Mouse (Mus musculus): ENCODE measurements around the gene Rnf167. TPM values are rescaled to one million over a fixed set of nuclear protein-coding genes. Genes with fewer than 3 reads are reported as not detected.
A peak's percentile ranks its signal among the peaks of the same experiment; 100 is the strongest.

The Rnf167 gene
- polyA plus RNA-seq, 1 experiment = 9.0 TPM

GRCm38 (mm10) chr11:70607611-70608010, 39.4 kb upstream of the Rnf167 start:
- Histone ChIP-seq H3ac (ENCODE audit: control insufficient read depth, insufficient read length, low read depth) (no peak overlapping the region), H3K4me3 (ENCODE audit: insufficient read depth, poor library complexity, severe bottlenecking) (no peak overlapping the region), H3K79me3 (ENCODE audit: low read depth) (no peaks in the 10 kb centered on the region), H3K27me3 (ENCODE audit: control insufficient read depth, insufficient read depth, insufficient read length) (no peaks in the 10 kb centered on the region), H3K36me3 (ENCODE audit: control insufficient read depth, insufficient read depth) (peaks cover 83% of the 10 kb centered on the region), H3K79me2 (ENCODE audit: control insufficient read depth, insufficient read depth) (no peaks in the 10 kb centered on the region)
- TF ChIP-seq FOSL1 (IDR thresholded peaks at IDR 0.05; ENCODE audit: insufficient read depth, low read length, poor library complexity, severe bottlenecking) (no peak), CTCF (IDR thresholded peaks at IDR 0.05; ENCODE audit: control insufficient read depth, insufficient read depth, insufficient read length) (no peak), CEBPB (IDR thresholded peaks at IDR 0.05; ENCODE audit: low read depth) (no peak), MYOG (IDR thresholded peaks at IDR 0.05; ENCODE audit: control insufficient read depth, extremely low read depth, insufficient read length) (no peak), USF1 (IDR thresholded peaks at IDR 0.05; ENCODE audit: low read depth) (no peak), MYOD1 (IDR thresholded peaks at IDR 0.05; ENCODE audit: control insufficient read depth, insufficient read length, low read depth) (no peak), MAX (IDR thresholded peaks at IDR 0.05) (no peak)

- Histone ChIP-seq H3K4me3 (ENCODE audit: insufficient read depth, poor library complexity, severe bottlenecking) (no peak overlapping the region), H3K79me2 (ENCODE audit: control insufficient read depth, insufficient read depth) (no peaks in the 10 kb centered on the region), H3ac (ENCODE audit: control insufficient read depth, insufficient read length, low read depth) (no peak overlapping the region), H3K79me3 (ENCODE audit: low read depth) (no peaks in the 10 kb centered on the region), H3K27me3 (ENCODE audit: control insufficient read depth, insufficient read depth, insufficient read length) (no peaks in the 10 kb centered on the region), H3K36me3 (ENCODE audit: control insufficient read depth, insufficient read depth) (peaks cover 91% of the 10 kb centered on the region)
- peak; percentile 32 for TF ChIP-seq CTCF (IDR thresholded peaks at IDR 0.05; ENCODE audit: control insufficient read depth, insufficient read depth, insufficient read length)
- no peak for TF ChIP-seq CEBPB (IDR thresholded peaks at IDR 0.05; ENCODE audit: low read depth)
- TF ChIP-seq MAX (IDR thresholded peaks at IDR 0.05) = no peak
These were observed 38.5 kb upstream of the Rnf167 start for GRCm38 (mm10) chr11:70608381-70609066.

- Histone ChIP-seq H3K4me3 (ENCODE audit: insufficient read depth, poor library complexity, severe bottlenecking) (no peak overlapping the region), H3K79me2 (ENCODE audit: control insufficient read depth, insufficient read depth) (no peaks in the 10 kb centered on the region), H3ac (ENCODE audit: control insufficient read depth, insufficient read length, low read depth) (no peak overlapping the region), H3K36me3 (ENCODE audit: control insufficient read depth, insufficient read depth) (peaks cover 74% of the 10 kb centered on the region), H3K79me3 (ENCODE audit: low read depth) (no peaks in the 10 kb centered on the region), H3K27me3 (ENCODE audit: control insufficient read depth, insufficient read depth, insufficient read length) (no peaks in the 10 kb centered on the region)
- no peak for TF ChIP-seq FOSL1 (IDR thresholded peaks at IDR 0.05; ENCODE audit: insufficient read depth, low read length, poor library complexity, severe bottlenecking)
- no peak for TF ChIP-seq MYOD1 (IDR thresholded peaks at IDR 0.05; ENCODE audit: control insufficient read depth, insufficient read length, low read depth)
- no peak for TF ChIP-seq CEBPB (IDR thresholded peaks at IDR 0.05; ENCODE audit: low read depth)
- TF ChIP-seq MAX (IDR thresholded peaks at IDR 0.05) = no peak
- TF ChIP-seq MYOG (IDR thresholded peaks at IDR 0.05; ENCODE audit: control insufficient read depth, extremely low read depth, insufficient read length) = no peak
- no peak for TF ChIP-seq CTCF (IDR thresholded peaks at IDR 0.05; ENCODE audit: control insufficient read depth, insufficient read depth, insufficient read length)
- TF ChIP-seq USF1 (IDR thresholded peaks at IDR 0.05; ENCODE audit: low read depth) = no peak
These were observed 36.3 kb upstream of the Rnf167 start for GRCm38 (mm10) chr11:70610752-70611151.

GRCm38 (mm10) chr11:70612505-70612904, 34.5 kb upstream of the Rnf167 start:
- TF ChIP-seq CTCF (IDR thresholded peaks at IDR 0.05; ENCODE audit: control insufficient read depth, insufficient read depth, insufficient read length) = peak; percentile 2
- no peak for TF ChIP-seq MYOG (IDR thresholded peaks at IDR 0.05; ENCODE audit: control insufficient read depth, extremely low read depth, insufficient read length)
- no peak for TF ChIP-seq USF1 (IDR thresholded peaks at IDR 0.05; ENCODE audit: low read depth)
- TF ChIP-seq FOSL1 (IDR thresholded peaks at IDR 0.05; ENCODE audit: insufficient read depth, low read length, poor library complexity, severe bottlenecking) = no peak
- H3K4me3 ChIP-seq (ENCODE audit: insufficient read depth, poor library complexity, severe bottlenecking) = no peak overlapping the region
- H3K36me3 ChIP-seq (ENCODE audit: control insufficient read depth, insufficient read depth) = peaks cover 59% of the 10 kb centered on the region
- no peak overlapping the region for H3ac ChIP-seq (ENCODE audit: control insufficient read depth, insufficient read length, low read depth)
- H3K79me3 ChIP-seq (ENCODE audit: low read depth) = no peaks in the 10 kb centered on the region
- no peaks in the 10 kb centered on the region for H3K27me3 ChIP-seq (ENCODE audit: control insufficient read depth, insufficient read depth, insufficient read length)
- H3K79me2 ChIP-seq (ENCODE audit: control insufficient read depth, insufficient read depth) = no peaks in the 10 kb centered on the region

- TF ChIP-seq MYOG (IDR thresholded peaks at IDR 0.05; ENCODE audit: control insufficient read depth, extremely low read depth, insufficient read length) (no peak), CTCF (IDR thresholded peaks at IDR 0.05; ENCODE audit: control insufficient read depth, insufficient read depth, insufficient read length) (no peak), USF1 (IDR thresholded peaks at IDR 0.05; ENCODE audit: low read depth) (no peak), MYOD1 (IDR thresholded peaks at IDR 0.05; ENCODE audit: control insufficient read depth, insufficient read length, low read depth) (no peak), FOSL1 (IDR thresholded peaks at IDR 0.05; ENCODE audit: insufficient read depth, low read length, poor library complexity, severe bottlenecking) (no peak), MAX (IDR thresholded peaks at IDR 0.05) (no peak)
- H3K36me3 ChIP-seq (ENCODE audit: control insufficient read depth, insufficient read depth) = peaks cover 34% of the 10 kb centered on the region
- no peaks in the 10 kb centered on the region for H3K27me3 ChIP-seq (ENCODE audit: control insufficient read depth, insufficient read depth, insufficient read length)
- H3K4me3 ChIP-seq (ENCODE audit: insufficient read depth, poor library complexity, severe bottlenecking) = no peak overlapping the region
- no peaks in the 10 kb centered on the region for H3K79me2 ChIP-seq (ENCODE audit: control insufficient read depth, insufficient read depth)
- H3K79me3 ChIP-seq (ENCODE audit: low read depth) = no peaks in the 10 kb centered on the region
- H3ac ChIP-seq (ENCODE audit: control insufficient read depth, insufficient read length, low read depth) = no peak overlapping the region
These were observed 32.0 kb upstream of the Rnf167 start for GRCm38 (mm10) chr11:70615074-70615473.

- Histone ChIP-seq H3ac (ENCODE audit: control insufficient read depth, insufficient read length, low read depth) (no peak within 1 kb of the TSS), H3K36me3 (ENCODE audit: control insufficient read depth, insufficient read depth) (peaks cover 29% of the 10 kb centered on the region), H3K4me3 (ENCODE audit: insufficient read depth, poor library complexity, severe bottlenecking) (no peak within 1 kb of the TSS), H3K79me2 (ENCODE audit: control insufficient read depth, insufficient read depth) (no peaks in the 10 kb centered on the region), H3K79me3 (ENCODE audit: low read depth) (no peaks in the 10 kb centered on the region), H3K27me3 (ENCODE audit: control insufficient read depth, insufficient read depth, insufficient read length) (no peaks in the 10 kb centered on the region)
- TF ChIP-seq CEBPB (IDR thresholded peaks at IDR 0.05; ENCODE audit: low read depth) (peak; percentile 29), USF1 (IDR thresholded peaks at IDR 0.05; ENCODE audit: low read depth) (no peak)
These were observed 31.4 kb upstream of the Rnf167 start, which contains the start of gene 4930544D05Rik for GRCm38 (mm10) chr11:70615516-70616093. TSS of gene 4930544D05Rik (plus strand) at chr11:70615848.
